Mouse (Mus musculus): ENCODE measurements around the gene Stim2. TPM values are rescaled to one million over a fixed set of nuclear protein-coding genes. Genes with fewer than 3 reads are reported as not detected.

Gene Stim2
- polyA plus RNA-seq, 1 experiment from 2014 or later, result 14.0 TPM

GRCm38 (mm10) chr5:54005865-54006225, 7.5 kb downstream of the Stim2 start:
- no peaks in the 10 kb centered on the region for H3K9me3 ChIP-seq (ENCODE audit: control insufficient read depth, low read length)
- H3K4me2 ChIP-seq (replicated peaks; ENCODE audit: low read depth), result no peak overlapping the region
- no peak overlapping the region for H3K9ac ChIP-seq (ENCODE audit: low read length)
- H3K27ac ChIP-seq (replicated peaks), result no peak overlapping the region
- no peaks in the 10 kb centered on the region for H3K36me3 ChIP-seq (ENCODE audit: control insufficient read depth, insufficient read depth, low read length)
- H3K27me3 ChIP-seq (ENCODE audit: control insufficient read depth, insufficient read depth, low read length), result no peaks in the 10 kb centered on the region
- ATAC-seq (ENCODE audit: low FRiP score, low TSS enrichment), result no peak
- H3K4me3 ChIP-seq (ENCODE audit: low read depth, low read length), result no peak overlapping the region
- TF ChIP-seq CTCF (IDR thresholded peaks at IDR 0.05; ENCODE audit: low read depth) (no peak), EP300 (optimal IDR thresholded peaks at IDR 0.05) (no peak)
- WGBS, result 43% methylated on average over 6 of the region's 6 CpGs
- DNase-seq (ENCODE audit: low spot score), result no peak
- H3K4me1 ChIP-seq (replicated peaks; ENCODE audit: control insufficient read depth, insufficient read depth), result no peaks in the 10 kb centered on the region

DNA sequence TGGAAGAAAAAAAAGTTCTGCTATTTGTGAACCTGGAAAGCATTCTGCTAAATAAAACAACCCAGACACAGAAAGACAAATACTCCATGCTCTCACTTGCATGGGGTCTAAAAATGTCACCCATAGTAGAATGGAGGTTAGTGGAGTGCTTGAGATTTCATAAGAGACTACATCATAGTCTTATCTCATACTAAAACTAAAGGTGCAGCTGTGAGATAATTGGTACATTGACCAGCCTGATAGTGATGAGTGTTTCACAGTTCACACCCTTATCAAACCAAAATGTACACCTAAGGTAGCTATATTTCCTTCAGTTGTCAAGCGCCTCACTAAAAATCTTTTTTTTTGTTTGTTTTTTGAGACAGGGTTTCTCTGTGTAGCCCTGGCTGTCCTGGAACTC, 8.5 kb downstream of the Stim2 start:
- Histone ChIP-seq H3K27ac (replicated peaks) (no peak overlapping the region), H3K36me3 (ENCODE audit: control insufficient read depth, insufficient read depth, low read length) (no peaks in the 10 kb centered on the region), H3K9ac (ENCODE audit: low read length) (no peak overlapping the region), H3K9me3 (ENCODE audit: control insufficient read depth, low read length) (no peaks in the 10 kb centered on the region), H3K4me3 (ENCODE audit: low read depth, low read length) (no peak overlapping the region), H3K27me3 (ENCODE audit: control insufficient read depth, insufficient read depth, low read length) (no peaks in the 10 kb centered on the region), H3K4me1 (replicated peaks; ENCODE audit: control insufficient read depth, insufficient read depth) (no peaks in the 10 kb centered on the region), H3K4me2 (replicated peaks; ENCODE audit: low read depth) (no peak overlapping the region)
- TF ChIP-seq EP300 (optimal IDR thresholded peaks at IDR 0.05), result no peak
- no peak for TF ChIP-seq CTCF (IDR thresholded peaks at IDR 0.05; ENCODE audit: low read depth)
- ATAC-seq (ENCODE audit: low FRiP score, low TSS enrichment), result no peak
- 100% methylated on average over 1 of the region's 1 CpGs for WGBS
- DNase-seq (ENCODE audit: low spot score), result no peak

GRCm38 (mm10) chr5:54007617-54008016, 9.3 kb downstream of the Stim2 start:
- no peak overlapping the region for H3K9ac ChIP-seq (ENCODE audit: low read length)
- WGBS, result 80% methylated on average over 6 of the region's 6 CpGs
- H3K27me3 ChIP-seq (ENCODE audit: control insufficient read depth, insufficient read depth, low read length), result no peaks in the 10 kb centered on the region
- H3K4me2 ChIP-seq (replicated peaks; ENCODE audit: low read depth), result no peak overlapping the region
- ATAC-seq (ENCODE audit: low FRiP score, low TSS enrichment) (no peak), DNase-seq (ENCODE audit: low spot score) (no peak)
- no peaks in the 10 kb centered on the region for H3K9me3 ChIP-seq (ENCODE audit: control insufficient read depth, low read length)
- no peaks in the 10 kb centered on the region for H3K4me1 ChIP-seq (replicated peaks; ENCODE audit: control insufficient read depth, insufficient read depth)
- TF ChIP-seq EP300 (optimal IDR thresholded peaks at IDR 0.05) (no peak), CTCF (IDR thresholded peaks at IDR 0.05; ENCODE audit: low read depth) (no peak)
- no peaks in the 10 kb centered on the region for H3K36me3 ChIP-seq (ENCODE audit: control insufficient read depth, insufficient read depth, low read length)
- no peak overlapping the region for H3K4me3 ChIP-seq (ENCODE audit: low read depth, low read length)
- H3K27ac ChIP-seq (replicated peaks), result no peak overlapping the region

- no peak overlapping the region for H3K27ac ChIP-seq (replicated peaks)
- 17% methylated on average over 1 of the region's 1 CpGs for WGBS
- no peaks in the 10 kb centered on the region for H3K36me3 ChIP-seq (ENCODE audit: control insufficient read depth, insufficient read depth, low read length)
- H3K4me2 ChIP-seq (replicated peaks; ENCODE audit: low read depth), result no peak overlapping the region
- no peak for TF ChIP-seq CTCF (IDR thresholded peaks at IDR 0.05; ENCODE audit: low read depth)
- no peak for TF ChIP-seq EP300 (optimal IDR thresholded peaks at IDR 0.05)
- ATAC-seq (ENCODE audit: low FRiP score, low TSS enrichment), result no peak
- H3K9me3 ChIP-seq (ENCODE audit: control insufficient read depth, low read length), result no peaks in the 10 kb centered on the region
- no peak overlapping the region for H3K4me3 ChIP-seq (ENCODE audit: low read depth, low read length)
- H3K4me1 ChIP-seq (replicated peaks; ENCODE audit: control insufficient read depth, insufficient read depth), result no peaks in the 10 kb centered on the region
- H3K9ac ChIP-seq (ENCODE audit: low read length), result no peak overlapping the region
- no peak for DNase-seq (ENCODE audit: low spot score)
- no peaks in the 10 kb centered on the region for H3K27me3 ChIP-seq (ENCODE audit: control insufficient read depth, insufficient read depth, low read length)
Observed at GRCm38 (mm10) chr5:54013271-54013670, 15.0 kb downstream of the Stim2 start.

GRCm38 (mm10) chr5:54017143-54017542, 18.8 kb downstream of the Stim2 start:
- TF ChIP-seq EP300 (optimal IDR thresholded peaks at IDR 0.05), result no peak
- no peak for TF ChIP-seq CTCF (IDR thresholded peaks at IDR 0.05; ENCODE audit: low read depth)
- Histone ChIP-seq H3K4me2 (replicated peaks; ENCODE audit: low read depth) (no peak overlapping the region), H3K9ac (ENCODE audit: low read length) (no peak overlapping the region), H3K27me3 (ENCODE audit: control insufficient read depth, insufficient read depth, low read length) (no peaks in the 10 kb centered on the region), H3K27ac (replicated peaks) (no peak overlapping the region), H3K4me3 (ENCODE audit: low read depth, low read length) (no peak overlapping the region), H3K9me3 (ENCODE audit: control insufficient read depth, low read length) (no peaks in the 10 kb centered on the region), H3K36me3 (ENCODE audit: control insufficient read depth, insufficient read depth, low read length) (no peaks in the 10 kb centered on the region), H3K4me1 (replicated peaks; ENCODE audit: control insufficient read depth, insufficient read depth) (no peaks in the 10 kb centered on the region)
- 48% methylated on average over 7 of the region's 7 CpGs for WGBS
- ATAC-seq (ENCODE audit: low FRiP score, low TSS enrichment) (no peak), DNase-seq (ENCODE audit: low spot score) (no peak)

DNA sequence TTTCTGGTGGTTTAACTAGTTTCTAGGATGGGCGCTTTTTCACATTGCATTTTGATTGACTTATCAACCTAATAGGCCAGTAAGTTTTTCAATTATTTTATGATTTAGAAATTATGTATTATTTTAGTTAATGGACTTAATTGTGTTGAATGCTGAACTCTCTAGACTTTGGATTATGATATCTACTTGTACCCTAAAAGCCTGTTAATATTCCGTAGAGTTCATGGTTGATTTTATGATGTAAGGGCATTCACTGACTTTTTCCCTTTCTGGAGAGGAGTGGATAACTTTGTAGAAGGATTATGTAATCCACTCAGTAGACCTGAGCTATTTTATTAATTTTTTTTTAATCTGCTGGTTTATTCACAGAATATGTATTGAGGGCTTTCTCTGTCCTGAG, 20.6 kb downstream of the Stim2 start:
- H3K4me2 ChIP-seq (replicated peaks; ENCODE audit: low read depth), result no peak overlapping the region
- DNase-seq (ENCODE audit: low spot score), result no peak
- H3K4me3 ChIP-seq (ENCODE audit: low read depth, low read length), result no peak overlapping the region
- 91% methylated on average over 2 of the region's 2 CpGs for WGBS
- H3K4me1 ChIP-seq (replicated peaks; ENCODE audit: control insufficient read depth, insufficient read depth), result no peaks in the 10 kb centered on the region
- no peaks in the 10 kb centered on the region for H3K9me3 ChIP-seq (ENCODE audit: control insufficient read depth, low read length)
- no peak overlapping the region for H3K9ac ChIP-seq (ENCODE audit: low read length)
- H3K36me3 ChIP-seq (ENCODE audit: control insufficient read depth, insufficient read depth, low read length), result no peaks in the 10 kb centered on the region
- no peaks in the 10 kb centered on the region for H3K27me3 ChIP-seq (ENCODE audit: control insufficient read depth, insufficient read depth, low read length)
- ATAC-seq (ENCODE audit: low FRiP score, low TSS enrichment), result no peak
- no peak overlapping the region for H3K27ac ChIP-seq (replicated peaks)
- TF ChIP-seq EP300 (optimal IDR thresholded peaks at IDR 0.05) (no peak), CTCF (IDR thresholded peaks at IDR 0.05; ENCODE audit: low read depth) (no peak)

All from stomach, postnatal 0 days (tissue).